Mouse (Mus musculus) megakaryocyte-erythroid progenitor cell, adult 5-6 weeks (primary cell): ENCODE results near the gene Neu1. TPM values are rescaled to one million over a fixed set of nuclear protein-coding genes. Genes with fewer than 3 reads are reported as not detected.
"Not testable (repeated sequence)": the region's sequence is repeated elsewhere in the genome, so short reads cannot be mapped to it uniquely, and the experiment has no call there.

Experiments
- ATAC-seq: replicated peaks from 2 replicates; pipeline ENCODE4 v1.8.0; 2016; ENCODE audit warnings: mild to moderate bottlenecking, inconsistent platforms; ENCODE audit not compliant: severe bottlenecking, poor library complexity, low FRiP score, low TSS enrichment
- total RNA-seq, 2 experiments: library from RNA; stranded (forward) in 1 of 2; stranded (reverse) in 1 of 2; fragments of 200-1000, 215-1000 nt in 1 of 2; fragments of >200 nt in 1 of 2; fragmentation: Nextera tagmentation in 1 of 2; gene quantifications; 2 replicates each; pipeline ENCODE4 v1.2.3; 2014 to 2017

Neu1 gene
- total RNA-seq, 2 experiments from 2014 or later, result 5.4 to 7.0 TPM

- ATAC-seq, result no peak
These were observed 12.2 kb downstream of the Neu1 start for GRCm38 (mm10) chr17:34943128-34943815.

- no peak for ATAC-seq
These were observed 13.3 kb downstream of the Neu1 start for GRCm38 (mm10) chr17:34944362-34944761.

- no peak for ATAC-seq
These were observed 15.6 kb downstream of the Neu1 start for GRCm38 (mm10) chr17:34946486-34947140.

- ATAC-seq, result no peak
These were observed 16.6 kb downstream of the Neu1 start for GRCm38 (mm10) chr17:34947606-34948005.

GRCm38 (mm10) chr17:34948721-34949552 is 17.9 kb downstream of the Neu1 start:
- ATAC-seq, result not testable (repeated sequence)

- no peak for ATAC-seq
These were observed 18.5 kb downstream of the Neu1 start for GRCm38 (mm10) chr17:34949553-34949969.

- no peak for ATAC-seq
These were observed 19.7 kb downstream of the Neu1 start for GRCm38 (mm10) chr17:34950514-34951455.

GRCm38 (mm10) chr17:34951636-34952377 is 20.8 kb downstream of the Neu1 start:
- peak; percentile 17 for ATAC-seq

GRCm38 (mm10) chr17:34952378-34953040 is 21.5 kb downstream of the Neu1 start:
- ATAC-seq, result peak; percentile 67

- no peak for ATAC-seq
These were observed 22.2 kb downstream of the Neu1 start for GRCm38 (mm10) chr17:34953258-34953657.

GRCm38 (mm10) chr17:34953904-34954303 is 22.9 kb downstream of the Neu1 start:
- no peak for ATAC-seq

- ATAC-seq, result no peak
These were observed 23.8 kb downstream of the Neu1 start for GRCm38 (mm10) chr17:34954831-34955230.

GRCm38 (mm10) chr17:34955884-34956283 is 24.8 kb downstream of the Neu1 start:
- ATAC-seq, result no peak

- ATAC-seq, result no peak
These were observed 25.3 kb downstream of the Neu1 start for GRCm38 (mm10) chr17:34956340-34956739.

GRCm38 (mm10) chr17:34957291-34957690 is 26.2 kb downstream of the Neu1 start:
- ATAC-seq, result not testable (repeated sequence)

GRCm38 (mm10) chr17:34957966-34958365 is 26.9 kb downstream of the Neu1 start:
- ATAC-seq, result not testable (repeated sequence)

GRCm38 (mm10) chr17:34958734-34959129 is 27.7 kb downstream of the Neu1 start:
- ATAC-seq, result peak; percentile 18
